Mouse (Mus musculus): ENCODE measurements at regions not wholly inside any gene's neighbourhood (a gene's known extent, or its start where the extent isn't known, plus 50 kb on each side); places are given as distances from the start of the nearest gene placed in this dataset.

DNA sequence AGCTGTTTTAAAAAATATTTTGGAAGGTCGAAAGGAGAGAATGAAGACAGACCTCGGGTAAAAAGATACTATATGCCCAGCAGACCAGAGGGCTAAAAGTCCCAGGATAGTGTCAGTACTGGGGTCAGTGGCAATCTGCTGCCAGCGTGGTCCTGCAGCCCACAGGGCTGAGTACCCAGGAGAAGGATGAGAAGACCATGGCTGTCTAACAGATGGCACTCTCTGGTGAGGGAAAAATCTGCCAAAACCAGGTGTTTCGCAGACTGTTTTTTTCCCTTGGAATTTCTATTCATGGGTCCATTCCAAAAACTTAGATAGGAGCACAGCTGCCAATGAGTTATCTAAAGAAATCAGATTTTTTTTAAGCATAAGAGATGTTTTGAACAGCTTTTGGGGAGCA lies 202.5 kb upstream of the Tyrp1 start:
- Histone ChIP-seq H3K9ac (replicated peaks; ENCODE audit: low read length, poor library complexity, severe bottlenecking) (no peak overlapping the region), H3K27me3 (ENCODE audit: insufficient read depth, low read length) (no peaks in the 10 kb centered on the region), H3K27ac (ENCODE audit: low read depth, low read length) (no peak overlapping the region), H3K4me3 (ENCODE audit: low read depth, low read length) (no peak overlapping the region), H3K36me3 (ENCODE audit: insufficient read depth, low read length) (no peaks in the 10 kb centered on the region), H3K4me1 (ENCODE audit: insufficient read depth, low read length) (no peaks in the 10 kb centered on the region), H3K4me2 (ENCODE audit: low read depth, low read length, poor library complexity, severe bottlenecking) (no peak overlapping the region), H3K9me3 (ENCODE audit: low read length) (no peaks in the 10 kb centered on the region)
- WGBS: 81% methylated on average over 4 of the region's 4 CpGs
- ATAC-seq (ENCODE audit: low FRiP score) (no peak), DNase-seq (ENCODE audit: low spot score) (no peak)
- no peak for TF ChIP-seq CTCF (IDR thresholded peaks at IDR 0.05)

- DNase-seq (ENCODE audit: low spot score): no peak
- no peaks in the 10 kb centered on the region for H3K27me3 ChIP-seq (ENCODE audit: insufficient read depth, low read length)
- no peak overlapping the region for H3K4me2 ChIP-seq (ENCODE audit: low read depth, low read length, poor library complexity, severe bottlenecking)
- no peak for ATAC-seq (ENCODE audit: low FRiP score)
- H3K27ac ChIP-seq (ENCODE audit: low read depth, low read length): no peak overlapping the region
- H3K4me3 ChIP-seq (ENCODE audit: low read depth, low read length): no peak overlapping the region
- no peak overlapping the region for H3K9ac ChIP-seq (replicated peaks; ENCODE audit: low read length, poor library complexity, severe bottlenecking)
- no peaks in the 10 kb centered on the region for H3K36me3 ChIP-seq (ENCODE audit: insufficient read depth, low read length)
- no peak for TF ChIP-seq CTCF (IDR thresholded peaks at IDR 0.05)
- no peaks in the 10 kb centered on the region for H3K4me1 ChIP-seq (ENCODE audit: insufficient read depth, low read length)
- H3K9me3 ChIP-seq (ENCODE audit: low read length): no peaks in the 10 kb centered on the region
Observed at GRCm38 (mm10) chr4:80638381-80638780, 195.5 kb upstream of the Tyrp1 start.

Data from midbrain, postnatal 0 days (tissue).